Mouse (Mus musculus) cerebellum, adult 11-12 months (tissue): Measurements from ENCODE around the gene Tmod2.

Experiments
- DNase-seq: peaks from one replicate; pipeline ENCODE4 v3.0.0; 2022

Tmod2 gene

DNA sequence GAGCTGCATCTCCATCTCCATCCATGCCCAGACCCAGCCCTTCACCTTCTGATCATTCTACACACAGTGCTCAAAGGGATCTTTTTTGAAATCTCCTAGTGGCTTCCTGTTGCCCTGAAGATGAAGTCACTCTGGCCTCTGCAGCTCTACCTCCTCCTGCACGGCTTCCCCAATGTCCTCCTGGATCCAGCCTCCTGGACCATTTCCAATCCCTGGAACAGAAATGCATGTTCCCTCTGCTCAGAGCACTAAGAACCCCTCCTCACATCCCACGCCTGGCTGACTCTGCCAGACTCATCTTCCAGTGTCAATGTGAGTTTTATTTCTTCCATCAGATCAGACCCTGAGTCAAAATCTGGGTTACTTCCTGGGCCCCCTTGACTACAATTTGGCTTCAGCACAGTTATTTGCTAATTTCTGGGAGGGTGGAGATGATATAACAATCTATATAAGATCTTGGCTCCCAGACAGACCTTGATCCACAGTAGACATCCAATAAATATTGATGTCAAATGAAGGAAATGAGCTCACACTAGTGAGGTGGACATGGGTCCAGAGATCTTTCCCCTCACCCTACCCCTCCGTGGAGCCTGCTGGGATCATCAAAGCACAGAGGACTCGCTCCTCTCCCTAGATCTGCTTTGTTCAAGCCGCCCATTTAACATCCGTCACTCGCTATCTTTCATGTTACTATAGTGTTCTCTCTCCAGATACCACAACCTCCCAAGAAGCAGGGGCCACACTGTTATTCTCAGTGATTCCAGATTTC, 10.8 kb downstream of the Tmod2 start:
- peak; percentile 62 for DNase-seq

DNA sequence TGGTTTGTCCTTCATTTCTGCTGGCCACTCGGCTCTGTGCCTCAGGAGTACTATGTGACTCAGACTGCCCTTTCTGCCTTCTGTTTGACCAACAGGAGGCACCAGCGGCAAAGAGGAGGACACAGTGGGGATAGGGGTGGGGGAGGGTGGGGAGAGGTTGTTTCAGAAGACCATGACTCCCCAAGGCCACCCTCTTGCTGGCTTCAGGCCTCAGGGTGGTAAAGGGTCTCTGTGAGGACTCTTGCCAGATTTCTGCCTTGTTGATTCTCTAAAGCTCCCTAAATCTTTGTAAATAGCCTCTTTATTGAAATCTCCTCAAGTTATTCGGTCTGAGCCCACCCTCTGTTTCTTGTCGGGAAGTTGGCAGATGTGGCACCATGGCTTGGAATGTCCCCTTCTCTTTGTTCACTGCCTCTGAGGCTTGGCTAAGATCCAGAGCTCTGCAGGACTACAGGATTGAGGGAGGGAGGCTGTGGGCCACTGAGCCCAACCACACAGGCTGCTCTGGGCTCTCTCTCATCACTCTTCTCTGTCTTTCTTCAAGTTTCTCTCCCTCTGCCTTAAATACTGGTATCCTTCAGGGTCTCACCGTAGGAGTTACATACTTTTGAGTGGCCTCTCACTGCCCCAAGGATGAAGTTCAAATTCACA, 11.8 kb downstream of the Tmod2 start:
- peak; percentile 69 for DNase-seq

DNA sequence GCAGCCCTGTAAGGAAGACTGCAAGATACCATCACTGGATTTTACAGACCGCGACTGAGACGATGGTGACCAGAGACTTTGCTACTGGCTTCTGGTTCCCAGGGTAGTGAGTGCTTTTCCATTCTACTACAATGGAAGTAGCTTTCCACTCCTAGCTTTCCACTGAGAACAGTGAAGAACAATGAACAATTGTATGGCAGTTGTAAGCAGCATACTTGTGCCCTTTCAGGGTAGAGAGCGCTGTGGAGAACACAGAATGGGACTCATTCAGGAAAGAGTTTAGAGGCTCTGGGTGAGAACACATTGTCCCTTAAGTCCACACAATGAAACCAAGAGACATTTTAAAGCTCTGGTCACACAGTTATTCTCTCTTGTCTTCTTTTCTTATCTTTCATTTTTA, 13.5 kb downstream of the Tmod2 start:
- no peak for DNase-seq

DNA sequence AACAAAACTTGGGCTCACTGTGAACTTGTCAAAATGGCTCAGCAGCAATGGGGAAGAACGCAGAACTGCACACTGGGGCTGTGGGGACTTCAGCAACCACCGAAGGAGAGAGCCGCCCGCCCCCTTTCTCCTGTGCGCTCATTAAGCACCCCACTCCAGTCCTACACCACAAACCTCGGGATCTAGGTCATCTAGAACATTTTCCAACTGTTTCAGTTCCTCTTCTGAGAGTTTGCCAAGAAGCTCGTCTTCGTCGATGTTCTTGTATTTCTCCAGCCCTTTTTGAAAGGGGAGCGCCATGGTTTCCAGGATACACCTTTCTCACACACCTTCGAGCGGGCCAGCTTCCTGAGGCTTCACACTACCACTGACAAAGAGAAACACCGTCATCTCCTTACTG, 14.1 kb downstream of the Tmod2 start:
- no peak for DNase-seq

DNA sequence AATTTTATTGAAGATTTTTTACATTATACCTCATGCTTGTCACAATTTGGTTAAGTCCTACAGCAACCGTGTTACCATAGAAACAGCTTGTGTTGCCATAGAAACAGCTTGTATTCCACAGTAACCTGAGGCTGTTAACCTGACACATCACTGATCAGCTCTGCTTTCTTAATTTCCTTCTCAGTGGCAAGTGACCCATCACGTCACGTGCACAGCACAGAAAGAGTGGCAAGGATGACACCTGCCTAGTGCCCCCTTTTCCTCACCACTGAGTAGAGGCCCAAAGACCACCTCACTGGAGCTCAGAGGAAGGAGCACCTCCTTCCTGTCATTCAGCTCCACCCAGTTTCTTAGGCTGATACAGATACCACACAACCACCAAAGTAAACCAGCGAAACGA, 17.6 kb downstream of the Tmod2 start:
- no peak for DNase-seq

DNA sequence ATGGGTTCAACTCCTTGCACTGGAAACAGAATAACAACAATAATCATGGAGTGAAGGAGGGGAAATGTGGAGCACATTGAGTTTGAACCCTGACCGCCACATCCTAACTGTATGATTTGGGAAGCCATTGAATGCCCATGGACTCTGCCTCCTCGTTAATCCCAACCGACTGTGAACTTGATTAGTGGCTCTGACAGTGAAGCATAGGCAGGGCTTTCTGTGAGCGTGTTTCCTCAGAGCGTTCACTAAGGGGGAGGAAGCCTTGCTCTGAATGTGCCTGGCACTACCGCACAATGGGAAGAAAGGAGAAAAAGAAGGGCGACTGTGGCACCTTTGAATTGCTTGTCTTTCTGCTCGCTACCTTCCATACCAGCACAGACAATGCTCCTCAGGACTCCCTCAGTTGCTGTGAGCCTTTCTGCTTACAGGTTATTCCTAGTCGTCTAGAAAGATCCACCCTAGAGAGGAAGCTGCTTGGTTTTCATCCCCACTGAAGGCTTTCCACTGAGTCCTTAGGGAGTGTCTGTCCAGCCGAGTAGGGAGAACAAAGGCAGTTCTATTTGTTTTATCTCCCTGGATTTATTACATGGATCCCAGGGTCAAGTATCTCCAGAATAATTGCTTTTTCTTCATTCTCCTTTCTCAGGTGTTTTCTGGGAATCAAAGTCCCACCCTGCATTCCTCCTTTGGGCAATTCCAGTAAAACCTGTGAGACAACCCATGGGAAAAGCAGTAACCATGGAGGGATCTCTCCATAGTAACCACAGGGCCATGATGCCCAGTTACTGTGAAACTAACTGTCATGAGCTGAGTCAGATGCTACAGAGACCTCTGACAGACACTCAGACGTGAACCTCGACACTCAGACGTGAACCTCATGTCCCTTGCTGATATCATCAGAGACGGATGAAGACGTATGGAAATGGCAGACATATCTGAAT, 21.0 kb downstream of the Tmod2 start:
- DNase-seq, result no peak

DNA sequence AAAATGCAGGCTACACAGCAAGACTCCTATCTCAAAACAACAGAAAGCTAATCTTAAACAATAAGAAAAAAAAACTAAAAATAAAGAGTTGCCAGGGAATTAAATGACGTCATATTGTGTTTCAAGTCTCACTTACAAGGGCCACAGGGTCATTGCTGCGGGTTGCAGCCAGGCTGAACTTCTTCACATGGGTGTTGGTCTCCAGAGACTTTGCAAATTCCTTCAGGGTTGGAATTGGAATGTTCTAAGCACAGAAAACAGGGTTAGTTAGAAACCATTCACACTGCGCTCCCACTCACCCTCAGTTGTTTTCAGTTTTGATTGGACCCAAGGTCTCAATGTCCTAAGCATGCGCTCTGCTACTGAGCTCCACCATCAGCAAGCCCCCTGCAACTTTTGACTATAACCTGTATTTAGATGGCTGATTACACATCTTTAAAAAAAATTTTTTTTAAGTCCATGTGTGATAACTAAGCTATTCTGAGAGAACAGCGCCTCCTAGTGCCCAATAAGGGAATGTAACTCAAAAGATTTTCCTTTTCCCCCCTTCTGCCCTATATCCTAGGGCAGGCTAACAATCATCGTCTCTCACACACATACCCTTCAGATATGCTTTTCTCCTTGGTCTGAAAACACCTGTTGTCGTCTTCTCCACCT, 29.3 kb downstream of the Tmod2 start:
- DNase-seq, result no peak

DNA sequence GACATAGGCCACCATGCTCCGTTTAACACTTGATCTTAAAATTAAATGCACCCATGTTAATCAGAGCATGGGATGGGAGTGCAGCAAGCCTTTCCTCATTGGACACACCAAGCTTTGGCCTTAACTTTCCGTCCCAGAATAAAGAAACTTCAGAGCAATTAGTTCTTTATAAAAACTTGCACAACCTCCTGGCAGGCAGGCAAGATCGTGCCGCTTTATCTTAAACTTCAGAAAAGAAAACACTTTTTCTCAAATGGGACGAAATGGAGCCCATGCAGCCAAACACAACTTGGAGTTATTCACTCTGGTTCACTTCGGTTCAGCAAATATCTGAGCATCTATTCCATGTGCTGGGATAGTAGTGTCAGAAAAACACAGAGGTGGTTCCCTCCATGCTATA, 31.8 kb downstream of the Tmod2 start:
- DNase-seq, result no peak

DNA sequence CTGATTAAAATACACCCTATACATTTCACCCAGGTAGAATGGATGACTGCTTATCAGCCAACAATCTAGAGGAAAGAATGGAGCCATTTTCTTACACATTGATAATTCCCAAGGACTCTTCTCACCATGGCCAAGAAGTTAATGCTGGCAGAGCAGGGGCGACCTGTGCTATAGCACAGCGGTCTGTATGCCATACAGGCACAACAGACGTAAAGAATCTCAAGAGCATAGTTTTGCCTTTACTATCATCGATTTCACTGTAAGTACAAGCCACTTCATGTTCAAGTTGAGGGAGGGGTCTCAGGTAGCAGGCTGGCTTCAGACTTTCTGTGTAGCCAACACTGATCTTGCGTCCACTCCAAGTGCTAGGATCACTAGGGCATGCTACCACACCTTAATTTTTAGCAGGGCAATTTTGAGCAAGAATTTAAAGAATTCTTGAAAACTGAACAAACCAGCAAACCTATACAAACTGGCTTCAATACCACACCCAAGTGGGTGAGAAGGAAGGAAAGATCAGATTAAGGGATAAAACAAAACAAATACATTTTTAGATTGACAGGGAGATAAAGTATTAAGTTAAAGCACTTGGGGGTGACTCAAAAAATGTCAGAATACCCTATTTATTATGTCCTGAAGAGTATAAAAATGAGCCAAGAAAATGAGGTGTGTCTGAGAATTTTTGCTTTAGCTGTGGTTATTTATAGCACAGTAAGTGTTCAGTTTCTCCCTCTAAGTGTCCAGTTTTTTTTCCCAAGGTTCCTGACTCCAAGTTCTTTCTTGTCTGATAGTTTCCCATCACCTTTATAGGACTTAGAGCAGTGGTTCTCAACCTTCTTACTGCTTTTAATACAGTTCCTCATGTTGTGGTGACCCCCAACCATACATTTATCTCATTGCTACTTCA, 39.8 kb downstream of the Tmod2 start:
- DNase-seq, result no peak

DNA sequence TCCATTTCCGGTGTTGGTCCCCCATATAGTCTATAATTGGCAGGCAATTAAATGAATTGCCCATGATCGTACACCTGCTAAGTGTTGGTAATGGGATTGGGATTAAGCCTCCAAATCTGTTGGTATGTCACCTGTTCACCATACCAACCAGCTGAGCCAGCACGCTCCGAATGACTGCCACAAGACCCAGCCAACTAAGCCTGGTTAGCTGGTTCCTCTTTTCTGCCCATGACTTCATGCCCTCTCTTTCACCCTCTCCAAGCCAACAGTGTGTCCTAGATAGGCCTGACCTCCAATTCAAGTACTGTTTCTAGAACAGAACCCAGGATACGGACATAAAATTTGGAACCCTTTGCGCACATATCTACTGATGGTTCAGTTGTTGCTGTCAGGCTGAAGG, 42.7 kb downstream of the Tmod2 start:
- DNase-seq, result no peak

DNA sequence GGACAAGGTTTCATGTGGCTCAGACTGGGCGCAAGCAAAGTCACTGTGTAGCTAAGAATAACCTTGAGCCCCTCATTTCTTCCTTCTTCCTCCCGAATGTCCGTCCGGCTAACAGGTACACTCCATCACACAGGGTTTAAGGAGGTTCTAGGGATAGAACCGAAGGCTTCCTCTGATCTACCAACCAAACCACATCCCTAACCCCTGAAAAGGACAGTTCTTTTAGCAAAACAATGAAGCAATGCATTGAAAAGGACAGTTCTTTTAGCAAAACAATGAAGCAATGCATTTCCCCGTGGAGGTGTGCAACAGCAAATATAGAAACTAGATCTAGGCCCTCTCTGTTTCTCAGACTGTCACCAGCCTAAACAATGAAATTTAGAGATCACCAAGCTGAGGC, 46.2 kb downstream of the Tmod2 start:
- no peak for DNase-seq

DNA sequence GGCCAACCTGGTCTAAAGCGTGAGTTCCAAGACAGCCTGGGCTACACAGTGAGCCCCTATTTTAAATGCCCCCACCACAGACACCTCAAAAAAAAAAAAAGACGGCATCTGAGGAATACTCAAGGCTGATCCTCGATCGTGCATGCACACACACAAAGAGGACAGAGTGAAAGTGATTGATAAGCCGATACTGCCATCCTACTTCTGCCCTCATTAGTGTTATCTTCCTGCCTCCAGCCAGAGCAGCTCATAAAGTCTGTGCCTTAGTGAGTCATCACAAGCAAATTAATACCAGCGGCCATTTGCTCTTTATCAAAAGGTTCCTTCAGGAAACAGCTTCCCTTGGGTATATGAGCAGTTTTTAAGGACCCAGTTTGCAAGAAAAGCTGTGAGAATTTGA, 47.5 kb downstream of the Tmod2 start:
- no peak for DNase-seq

DNA sequence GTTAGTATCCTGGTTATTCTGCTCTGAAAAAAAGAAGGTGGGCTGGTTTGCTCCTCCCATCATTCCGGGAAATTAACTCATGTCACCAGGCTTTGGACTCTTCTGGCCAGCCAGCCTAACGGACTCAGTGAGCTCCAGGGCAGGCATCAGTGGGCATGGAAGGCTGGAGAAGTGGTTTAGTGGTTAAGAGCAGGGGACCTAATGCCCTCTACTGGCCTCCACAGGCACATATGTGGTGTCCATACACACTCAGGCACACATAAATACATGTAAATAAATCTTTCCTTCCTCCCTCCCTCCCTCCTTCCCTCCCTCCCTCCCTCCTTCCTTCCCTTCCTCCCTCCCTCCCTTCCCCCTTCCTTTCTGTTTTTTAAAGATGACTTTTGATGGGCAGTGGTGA, 47.9 kb downstream of the Tmod2 start:
- DNase-seq, result no peak

DNA sequence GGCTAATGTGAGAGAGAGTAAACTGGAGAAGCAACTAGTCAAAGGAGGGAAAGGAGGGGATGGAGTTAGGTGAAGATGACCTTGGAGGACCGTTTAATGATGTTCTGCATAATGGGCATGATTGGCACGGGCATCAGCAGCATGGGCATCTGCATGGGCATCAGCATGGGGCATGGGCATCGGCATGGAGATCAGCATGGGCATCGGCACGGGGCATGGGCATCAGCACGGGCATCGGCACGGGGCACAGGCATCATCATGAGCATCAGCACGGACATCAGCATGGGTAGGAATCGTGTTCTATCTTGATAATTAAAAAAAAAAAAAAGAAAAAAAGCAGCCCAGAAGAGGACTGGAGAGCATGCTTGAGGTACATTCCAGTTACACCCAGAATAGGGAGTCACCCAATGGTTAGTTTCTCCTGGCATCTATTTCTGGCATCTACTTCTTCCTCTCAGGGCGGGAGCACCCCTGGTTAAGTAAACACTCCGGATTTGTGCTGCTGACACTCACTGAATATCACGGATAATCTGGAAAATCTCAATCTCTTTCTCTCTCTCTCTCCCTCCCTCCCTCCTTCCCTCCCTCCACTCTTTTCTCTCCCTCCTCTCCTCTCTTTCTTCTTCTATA, 50.0 kb downstream of the Tmod2 start:
- no peak for DNase-seq

DNA sequence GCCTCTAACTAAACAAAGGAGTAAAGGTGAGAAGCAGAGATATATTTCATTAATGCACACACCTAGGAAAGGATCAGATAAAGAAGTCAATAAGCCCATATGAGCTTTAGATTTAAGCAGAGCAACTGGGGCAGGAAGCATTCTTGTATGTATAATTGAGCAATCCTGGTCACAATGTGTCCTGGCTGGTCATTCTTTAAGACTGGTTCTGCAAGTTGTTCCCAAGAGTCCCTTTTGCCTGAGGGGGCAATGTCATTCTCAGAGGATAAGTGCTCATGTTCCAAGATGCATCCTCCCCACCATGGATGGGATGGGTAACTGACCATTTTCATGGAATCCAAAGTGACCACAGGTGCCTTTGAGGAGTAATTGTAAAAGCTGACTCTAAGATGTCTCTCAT, 50.8 kb downstream of the Tmod2 start:
- no peak for DNase-seq

DNA sequence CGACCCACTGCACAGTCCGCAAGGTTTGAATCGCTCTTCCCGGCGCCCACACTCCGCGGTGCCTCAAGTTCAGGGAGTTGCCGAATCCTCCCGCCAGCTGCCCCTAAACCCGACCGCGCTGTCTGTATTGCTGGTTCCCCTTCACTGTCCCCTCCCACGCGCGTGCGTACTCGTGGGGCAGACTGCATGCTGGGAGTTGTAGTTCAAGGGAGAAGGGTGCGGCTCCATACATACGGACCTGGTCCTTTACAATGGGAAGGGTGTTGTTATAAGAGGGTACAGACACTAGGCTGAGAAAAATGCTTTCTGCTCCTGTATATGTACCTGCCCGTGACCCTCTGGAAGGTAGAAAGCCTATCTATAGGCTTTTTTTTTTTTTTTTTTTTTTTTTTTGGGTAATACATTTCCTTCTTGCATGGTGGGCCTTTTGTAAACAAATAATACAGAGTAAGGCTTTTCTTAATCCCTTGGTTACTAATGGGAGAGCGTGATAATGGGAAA, 51.6 kb downstream of the Tmod2 start, which contains the start of gene Tmod3:
Gene Tmod3, minus strand, starts transcription at position 146 of the 501 bp plus-strand sequence.
- peak; percentile 93 for DNase-seq

DNA sequence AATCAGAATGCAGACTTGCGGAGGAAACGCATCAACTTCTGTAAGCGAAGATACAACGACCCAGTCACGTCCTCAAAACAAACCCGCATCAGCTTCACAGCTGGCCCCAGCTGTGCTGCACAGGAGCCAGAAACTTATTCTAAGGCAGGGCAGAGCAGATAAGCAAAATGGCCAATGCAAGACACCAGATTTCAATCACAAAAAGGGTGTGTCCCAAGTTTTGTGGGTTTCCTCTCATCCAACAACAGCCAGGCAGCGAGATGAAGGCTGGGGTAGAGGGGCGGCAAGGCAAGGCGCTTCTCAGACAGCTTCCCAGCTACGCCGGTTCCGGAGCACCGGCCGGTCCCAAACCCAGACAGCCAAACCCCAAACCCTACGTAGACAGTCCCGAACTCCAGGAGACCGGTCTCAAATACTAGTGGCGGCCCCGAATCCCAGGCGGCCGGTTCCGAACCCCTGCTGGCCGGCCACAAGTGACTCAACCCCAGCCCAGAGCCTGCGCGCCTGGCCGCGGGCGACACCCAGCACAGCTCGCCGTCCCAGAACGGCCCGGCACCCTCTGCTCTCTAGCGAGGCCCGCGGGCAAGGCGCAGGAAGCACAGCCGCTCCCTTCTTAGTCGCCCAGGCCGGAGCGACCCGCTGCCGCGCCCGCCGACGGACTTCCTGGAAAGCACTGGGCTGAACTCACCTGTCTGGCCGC, 52.2 kb downstream of the Tmod2 start:
- no peak for DNase-seq

DNA sequence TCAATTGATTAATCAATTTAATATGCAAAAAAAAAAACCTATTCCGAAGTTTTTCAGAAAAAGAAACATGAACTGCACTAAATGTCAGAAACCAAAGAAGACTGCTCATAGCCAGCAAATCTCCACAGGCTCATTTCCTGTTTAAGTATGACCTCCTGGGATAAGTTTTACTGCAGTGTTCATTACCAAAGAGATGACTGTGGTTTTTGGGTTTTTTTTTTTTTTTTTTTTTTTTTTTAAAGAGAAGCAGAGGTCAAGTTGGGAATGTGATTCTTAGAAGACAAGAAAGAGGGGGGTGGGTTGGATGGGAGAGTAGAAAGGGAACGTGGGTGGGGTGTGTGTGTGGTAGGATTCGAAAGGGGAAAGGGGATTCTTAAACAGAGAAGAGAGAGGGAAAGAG, 52.8 kb downstream of the Tmod2 start:
- DNase-seq, result no peak

DNA sequence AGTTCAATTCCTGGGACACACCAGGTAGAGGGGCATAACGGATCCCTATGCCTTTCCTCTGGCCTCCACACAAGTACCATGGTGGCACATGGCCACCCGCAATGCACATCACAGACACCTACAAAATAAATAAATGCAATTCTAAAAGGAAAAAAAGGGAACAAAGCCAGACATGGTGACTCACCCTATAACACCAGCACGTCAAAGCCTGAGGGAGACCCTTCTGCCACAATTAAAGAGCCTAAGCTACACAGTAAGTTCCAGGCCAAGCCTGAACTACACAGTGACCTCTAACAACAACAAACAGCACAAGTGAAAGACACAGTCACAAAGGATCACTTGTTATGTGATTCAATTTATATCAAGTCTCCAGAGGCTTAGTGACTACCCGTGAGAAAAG, 57.4 kb downstream of the Tmod2 start:
- DNase-seq, result no peak

DNA sequence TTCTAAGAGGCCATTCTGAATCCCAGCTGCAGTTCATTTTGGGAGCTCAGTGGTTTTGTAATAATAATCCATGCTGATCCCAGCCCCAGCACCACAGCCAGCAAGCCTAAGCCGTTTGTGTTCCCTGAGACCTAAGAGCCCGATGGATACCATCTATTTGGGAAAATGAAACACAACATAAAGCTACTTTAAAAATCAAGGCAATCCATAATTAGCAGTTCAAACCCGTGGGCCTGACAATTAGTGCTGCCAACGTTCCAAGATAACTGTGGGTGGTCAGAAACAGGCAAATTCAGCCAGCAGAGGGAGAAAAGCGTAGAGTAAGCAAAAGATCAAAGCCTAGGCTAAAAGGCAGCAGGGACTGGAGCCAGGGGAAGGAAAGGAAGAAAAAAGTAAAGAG, 59.8 kb downstream of the Tmod2 start:
- DNase-seq, result peak; percentile 34

DNA sequence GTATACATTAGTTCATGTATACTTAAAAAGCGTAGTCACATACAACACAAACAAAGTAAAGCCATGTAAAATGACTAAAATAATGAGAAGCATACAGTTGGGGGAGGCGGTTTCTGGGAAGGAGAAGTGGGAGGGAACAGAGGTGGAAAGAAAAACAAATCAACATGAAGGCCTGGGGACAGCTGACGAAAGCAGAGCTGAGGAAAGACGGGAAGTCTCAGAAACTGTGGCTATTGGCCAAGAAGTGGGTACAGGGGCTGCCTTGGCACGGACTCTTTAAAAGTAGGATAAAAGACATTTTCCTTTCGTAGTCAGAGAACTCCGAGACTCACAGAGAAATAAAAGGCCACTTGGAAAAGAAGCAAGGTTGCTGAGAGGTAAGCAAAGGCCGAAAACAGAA, 62.1 kb downstream of the Tmod2 start:
- no peak for DNase-seq
